9 mouse cellular contexts compared by ENCODE assay signal in genomic region chr3:30599711-30600545, GRCm38 (mm10). TPM values are rescaled to one million over a fixed set of nuclear protein-coding genes. Genes with fewer than 3 reads are reported as not detected.
A peak's percentile ranks its signal among the peaks of the same experiment; 100 is the strongest.
DNase-seq lines count a peak whose midpoint lies in the region; ATAC-seq lines count a peak whose summit lies in the region.
"Had no signal": no experiment of that assay in that cellular context is flagged by ENCODE, and none has a peak within 500 bp of the region (broad histone marks: within the 10 kb centered on the region; RNA-seq: fewer than 3 reads in every experiment).

Gene Actrt3 (minus strand): TSS chr3:30599939.

- peaks cover 2% of the 10 kb centered on the region; the same call in 1 of the 2 replicates for H3K27me3 ChIP-seq in embryonic facial prominence, embryonic 11.5 days (ENCODE audit: control insufficient read depth, insufficient read depth, low read length)
- 0 out of 2 replicates have a peak, but pooled peaks cover 13% of the 10 kb centered on the region for H3K27me3 ChIP-seq in heart, embryonic 15.5 days

- H3K9ac ChIP-seq in embryonic facial prominence, embryonic 11.5 days (replicated peaks; ENCODE audit: low read length) = peak within 1 kb of the TSS; percentile 51
- H3K9ac ChIP-seq in heart, embryonic 15.5 days = peak within 1 kb of the TSS; percentile 39

- peak within 1 kb of the TSS; percentile 86 for H3K4me2 ChIP-seq in embryonic facial prominence, embryonic 11.5 days (ENCODE audit: low read depth, low read length)
- H3K4me2 ChIP-seq in heart, embryonic 15.5 days = peak within 1 kb of the TSS; percentile 92

- no peaks in the 10 kb centered on the region for H3K9me3 ChIP-seq in embryonic facial prominence, embryonic 11.5 days (replicated peaks; ENCODE audit: control insufficient read depth, low read length)
- no peaks in the 10 kb centered on the region for H3K9me3 ChIP-seq in heart, embryonic 15.5 days (replicated peaks)

- DNase-seq in CD4-positive helper T cell, adult 2 months (ENCODE audit: low read depth, low spot score) = peak; percentile 53
- DNase-seq in ZHBTc4 (ENCODE audit: low read depth, low spot score) = peak; percentile 49
- peak; percentile 50 for DNase-seq in embryonic facial prominence, embryonic 11.5 days (ENCODE audit: low spot score)
- peak; percentile 40 to 52 for DNase-seq in layer of hippocampus, postnatal 14 days (ENCODE audit: low spot score in 2 of 2)
- peak; percentile 27 for DNase-seq in lung, postnatal 36 days
- peak; percentile 37 to 38 for DNase-seq in right cerebral cortex, postnatal 36 days (ENCODE audit: low spot score in 2 of 2)

- H3K4me3 ChIP-seq in embryonic facial prominence, embryonic 11.5 days (ENCODE audit: low read depth, low read length) = peak within 1 kb of the TSS; percentile 45
- peak within 1 kb of the TSS; percentile 76 for H3K4me3 ChIP-seq in heart, embryonic 15.5 days

- ATAC-seq in embryonic facial prominence, embryonic 11.5 days (replicated peaks; ENCODE audit: insufficient number of reproducible peaks, low FRiP score, low TSS enrichment, low read depth) = no peak
- no peak for ATAC-seq in heart, embryonic 15.5 days (replicated peaks; ENCODE audit: insufficient number of reproducible peaks, insufficient read depth, low FRiP score, low read depth)
- ATAC-seq in inflammation-experienced regulatory T-cells, adult 6 months = no peak

- H3K36me3 ChIP-seq in embryonic facial prominence, embryonic 11.5 days (replicated peaks; ENCODE audit: control insufficient read depth, insufficient read depth, low read depth, low read length) = no peaks in the 10 kb centered on the region
- H3K36me3 ChIP-seq in heart, embryonic 15.5 days = peaks cover 4% of the 10 kb centered on the region; the same call in 1 of the 2 replicates

- WGBS in embryonic facial prominence, embryonic 11.5 days = 1% methylated on average over 32 of the region's 32 CpGs
- WGBS in heart, embryonic 15.5 days = 2% methylated on average over 32 of the region's 32 CpGs

- no peaks in the 10 kb centered on the region for H3K4me1 ChIP-seq in embryonic facial prominence, embryonic 11.5 days (ENCODE audit: control insufficient read depth, insufficient read depth, low read length)
- peaks cover 18% of the 10 kb centered on the region for H3K4me1 ChIP-seq in heart, embryonic 15.5 days (replicated peaks)

- no peak within 1 kb of the TSS; the same call in 1 of the 2 replicates for H3K27ac ChIP-seq in embryonic facial prominence, embryonic 11.5 days (replicated peaks; ENCODE audit: low read depth, low read length)
- peak within 1 kb of the TSS; percentile 44 for H3K27ac ChIP-seq in heart, embryonic 15.5 days

RNA-seq across cellular contexts. Expression of gene Actrt3, which starts in this region (rescaled TPM):
- polyA plus RNA-seq in embryonic facial prominence, embryonic 11.5 days (2014; fragmentation: Nextera tagmentation; extraction: Ambion mirVana) = 0.10 and 0.24 TPM in 2 replicates
- not detected in 2 replicates for polyA plus RNA-seq in heart, embryonic 15.5 days (2015; fragmentation: Nextera tagmentation; extraction: Ambion mirVana)
- total RNA-seq in layer of hippocampus, postnatal 14 days (2021) = 1 to 10 TPM; 1.4 to 1.5 TPM
- polyA plus RNA-seq in inflammation-experienced regulatory T-cells, adult 6 months (2017; shearing (Covaris generic)) = under 1 TPM; 0.23 to 0.58 (median 0.24) TPM
- polyA plus RNA-seq: gonadal fat pad, adult 2 months had no signal

Comparison
In these comparisons a context has a peak if more than half of its experiments do, and no peak if none do; other contexts are left out.
1. Peak in DNase-seq, H3K4me3 ChIP-seq, H3K9ac ChIP-seq and H3K4me2 ChIP-seq in embryonic facial prominence, embryonic 11.5 days; RNA of the gene not detected or under 1 TPM.